Mouse (Mus musculus): ENCODE data around the gene Foxp1.

DNA sequence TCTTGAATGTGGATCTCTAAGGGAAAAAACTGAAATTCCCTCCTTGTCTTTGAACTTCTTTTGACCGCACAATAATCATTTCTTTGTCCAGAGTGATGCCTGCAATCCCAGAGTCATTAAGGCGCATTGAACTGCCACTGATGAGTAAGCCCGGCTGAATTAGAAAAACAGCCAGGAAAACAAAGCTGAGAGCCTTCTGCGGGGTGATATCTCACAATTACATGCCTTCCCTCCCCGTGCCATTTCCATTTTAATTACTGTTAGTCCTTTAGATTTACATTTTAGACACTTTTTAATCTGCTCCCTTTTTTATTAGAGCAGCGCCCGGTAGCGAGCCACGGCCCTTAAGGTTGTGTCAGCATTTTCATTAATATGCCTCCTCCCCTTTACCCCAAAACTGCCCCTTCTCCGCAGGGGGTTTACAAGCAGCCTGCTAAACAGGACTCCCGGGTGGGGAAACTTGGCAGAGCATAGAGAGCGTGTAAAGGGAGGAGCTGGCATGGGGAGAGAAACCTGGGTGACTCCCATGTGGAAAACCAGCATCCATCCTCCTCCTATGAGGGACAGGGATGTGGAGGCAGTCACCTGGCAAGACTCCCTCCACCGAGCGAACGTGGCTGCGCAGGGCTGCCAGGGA is 508.5 kb downstream of the Foxp1 start:
- no peak for TF ChIP-seq POLR2A (IDR thresholded peaks at IDR 0.05; ENCODE audit: borderline replicate concordance, control insufficient read depth, low read depth, low read length)
- no peak for TF ChIP-seq CTCF (IDR thresholded peaks at IDR 0.05; ENCODE audit: control insufficient read depth, insufficient read depth, low read length)

Measured in bone marrow, adult 2 months (tissue).